In genomic region chr8:120248451-120248850, GRCm38 (mm10) we compare ENCODE assay signal across 14 mouse cellular contexts. TPM values are rescaled to one million over a fixed set of nuclear protein-coding genes. Genes with fewer than 3 reads are reported as not detected.
DNase-seq lines count a peak whose midpoint lies in the region; ATAC-seq lines count a peak whose summit lies in the region.
"Had no signal": no experiment of that assay in that cellular context is flagged by ENCODE, and none has a peak within 500 bp of the region (broad histone marks: within the 10 kb centered on the region; RNA-seq: fewer than 3 reads in every experiment).

No protein-coding gene starts in this region.

- DNase-seq in limb, embryonic 10.5 days (ENCODE audit: low spot score): no peak
- no peak for DNase-seq in lung, postnatal 14 days
- DNase-seq in Muller cell, postnatal 12 days (ENCODE audit: inconsistent ontology term): no peak
- DNase-seq: cerebellum, adult 18-20 months; cerebellum, adult 9-11 months; cerebellum, postnatal 36 days had no signal

- no peak overlapping the region for H3K4me3 ChIP-seq in limb, embryonic 12.5 days (replicated peaks)
- no peak overlapping the region for H3K4me3 ChIP-seq in limb, embryonic 10.5 days
- no peak overlapping the region for H3K4me3 ChIP-seq in lung, embryonic 16.5 days (ENCODE audit: low read length)
- no peak overlapping the region for H3K4me3 ChIP-seq in stomach, embryonic 16.5 days (replicated peaks; ENCODE audit: low read length)
- H3K4me3 ChIP-seq: embryonic facial prominence, embryonic 13.5 days; forebrain, embryonic 12.5 days; heart, embryonic 12.5 days; hindbrain, embryonic 13.5 days had no signal

- H3K9me3 ChIP-seq in limb, embryonic 12.5 days: peaks cover 10% of the 10 kb centered on the region; the same call in 1 of the 2 replicates
- no peaks in the 10 kb centered on the region for H3K9me3 ChIP-seq in limb, embryonic 10.5 days (replicated peaks)
- peaks cover 2% of the 10 kb centered on the region; the same call in 1 of the 2 replicates for H3K9me3 ChIP-seq in lung, embryonic 16.5 days (ENCODE audit: control insufficient read depth, low read length)
- no peaks in the 10 kb centered on the region; the same call in 1 of the 2 replicates for H3K9me3 ChIP-seq in stomach, embryonic 16.5 days (replicated peaks; ENCODE audit: control insufficient read depth, low read length)
- H3K9me3 ChIP-seq: hindbrain, embryonic 13.5 days had no signal

- 87% methylated on average over 4 of the region's 4 CpGs for WGBS in limb, embryonic 12.5 days
- WGBS in limb, embryonic 10.5 days: 87% methylated on average over 4 of the region's 4 CpGs
- 83% methylated on average over 4 of the region's 4 CpGs for WGBS in lung, embryonic 16.5 days
- WGBS in stomach, embryonic 16.5 days: 92% methylated on average over 4 of the region's 4 CpGs

- peaks cover 33% of the 10 kb centered on the region for H3K4me1 ChIP-seq in limb, embryonic 12.5 days (replicated peaks)
- peaks cover 33% of the 10 kb centered on the region for H3K4me1 ChIP-seq in limb, embryonic 10.5 days
- peaks cover 39% of the 10 kb centered on the region for H3K4me1 ChIP-seq in lung, embryonic 16.5 days (replicated peaks; ENCODE audit: control insufficient read depth, insufficient read depth, low read length)
- peaks cover 28% of the 10 kb centered on the region for H3K4me1 ChIP-seq in stomach, embryonic 16.5 days (ENCODE audit: control insufficient read depth, insufficient read depth, low read length)

- no peak overlapping the region for H3K9ac ChIP-seq in limb, embryonic 12.5 days (replicated peaks)
- H3K9ac ChIP-seq in lung, embryonic 16.5 days (ENCODE audit: low read length): no peak overlapping the region
- H3K9ac ChIP-seq in stomach, embryonic 16.5 days (ENCODE audit: low read length): no peak overlapping the region
- H3K9ac ChIP-seq: embryonic facial prominence, embryonic 13.5 days; forebrain, embryonic 12.5 days; heart, embryonic 12.5 days; hindbrain, embryonic 13.5 days had no signal

- no peak overlapping the region for H3K4me2 ChIP-seq in limb, embryonic 12.5 days
- no peak overlapping the region for H3K4me2 ChIP-seq in lung, embryonic 16.5 days (ENCODE audit: low read depth, low read length)
- H3K4me2 ChIP-seq in stomach, embryonic 16.5 days (ENCODE audit: low read depth, low read length): no peak overlapping the region
- H3K4me2 ChIP-seq: embryonic facial prominence, embryonic 13.5 days; forebrain, embryonic 12.5 days; heart, embryonic 12.5 days; hindbrain, embryonic 13.5 days had no signal

- H3K36me3 ChIP-seq in limb, embryonic 12.5 days: peaks cover 30% of the 10 kb centered on the region
- peaks cover 41% of the 10 kb centered on the region for H3K36me3 ChIP-seq in limb, embryonic 10.5 days
- H3K36me3 ChIP-seq in lung, embryonic 16.5 days (ENCODE audit: control insufficient read depth, insufficient read depth, low read length): peaks cover 4% of the 10 kb centered on the region; the same call in 1 of the 2 replicates
- H3K36me3 ChIP-seq in stomach, embryonic 16.5 days (ENCODE audit: control insufficient read depth, insufficient read depth, low read length): no peaks in the 10 kb centered on the region
- H3K36me3 ChIP-seq: forebrain, embryonic 12.5 days; hindbrain, embryonic 13.5 days had no signal

- ATAC-seq in limb, embryonic 12.5 days (ENCODE audit: insufficient number of reproducible peaks, insufficient read depth, low FRiP score, low TSS enrichment, low read depth): no peak
- ATAC-seq in lung, embryonic 16.5 days (ENCODE audit: low read depth): no peak
- ATAC-seq in stomach, embryonic 16.5 days (ENCODE audit: insufficient read depth, low FRiP score): no peak
- ATAC-seq: hindbrain, postnatal 0 days had no signal

- peak overlapping the region; percentile 50 for H3K27ac ChIP-seq in limb, embryonic 12.5 days
- no peak overlapping the region for H3K27ac ChIP-seq in limb, embryonic 10.5 days
- H3K27ac ChIP-seq in lung, embryonic 16.5 days (ENCODE audit: low read length): peak overlapping the region; percentile 26
- H3K27ac ChIP-seq in stomach, embryonic 16.5 days (ENCODE audit: low read length): peak overlapping the region; percentile 23; the same call in 1 of the 2 replicates
- H3K27ac ChIP-seq: embryonic facial prominence, embryonic 13.5 days; forebrain, embryonic 12.5 days; hindbrain, embryonic 13.5 days; hindbrain, postnatal 0 days had no signal

- no peaks in the 10 kb centered on the region for H3K27me3 ChIP-seq in limb, embryonic 12.5 days
- H3K27me3 ChIP-seq in limb, embryonic 10.5 days (ENCODE audit: low read depth, poor library complexity, severe bottlenecking): no peaks in the 10 kb centered on the region
- H3K27me3 ChIP-seq in lung, embryonic 16.5 days (ENCODE audit: control insufficient read depth, insufficient read depth, low read depth, low read length): no peaks in the 10 kb centered on the region
- no peaks in the 10 kb centered on the region for H3K27me3 ChIP-seq in stomach, embryonic 16.5 days (ENCODE audit: control insufficient read depth, insufficient read depth, low read length)
- H3K27me3 ChIP-seq: embryonic facial prominence, embryonic 13.5 days; forebrain, embryonic 12.5 days; heart, embryonic 12.5 days; hindbrain, embryonic 13.5 days had no signal

RNA-seq across cellular contexts. Expression of gene Gse1, which starts 20.2 kb away (rescaled TPM):
- 7.6 and 9.1 TPM in 2 replicates for polyA plus RNA-seq in limb, embryonic 12.5 days (2016; fragmentation: Nextera tagmentation; extraction: Ambion mirVana)
- 6.7 and 8.1 TPM in 2 replicates for polyA plus RNA-seq in limb, embryonic 10.5 days (2016; fragmentation: Nextera tagmentation; extraction: Ambion mirVana)
- polyA plus RNA-seq in lung, embryonic 16.5 days (2015; fragmentation: Nextera tagmentation; extraction: Ambion mirVana): 10.2 and 10.9 TPM in 2 replicates
- polyA plus RNA-seq in stomach, embryonic 16.5 days (2015; fragmentation: Nextera tagmentation; extraction: Ambion mirVana): 6.0 and 6.9 TPM in 2 replicates
